Mouse (Mus musculus) midbrain, embryonic 12.5 days (tissue): ENCODE results near the gene Gdf15. TPM values are rescaled to one million over a fixed set of nuclear protein-coding genes. Genes with fewer than 3 reads are reported as not detected.

ENCODE experiments used
- ATAC-seq: fragments of 200-750 bp; cut with Nextera tagmentation; 2 replicates; pipeline ENCODE4 v1.8.0; 2017; ENCODE audit warnings: low read depth, moderate TSS enrichment, moderate library complexity; ENCODE audit not compliant: low FRiP score
- H3K27ac ChIP-seq: fragments of 300-500 bp; sonication (generic); replicated peaks from 2 replicates; pipeline ENCODE4 v1.5.1; 2016; ENCODE audit warnings: mild to moderate bottlenecking
- H3K27me3 ChIP-seq: fragments of 300-500 bp; sonication (generic); 2 replicates; pipeline ENCODE4 v1.6.1; 2016; ENCODE audit warnings: mild to moderate bottlenecking
- H3K36me3 ChIP-seq: fragments of 300-500 bp; sonication (generic); 2 replicates; pipeline ENCODE4 v1.6.1; 2016
- H3K4me1 ChIP-seq: fragments of 300-500 bp; sonication (generic); 2 replicates; pipeline ENCODE4 v1.6.1; 2016
- H3K4me2 ChIP-seq: fragments of 300-500 bp; sonication (generic); replicated peaks from 2 replicates; pipeline ENCODE4 v1.6.1; 2016; ENCODE audit warnings: mild to moderate bottlenecking, moderate library complexity
- H3K4me3 ChIP-seq: fragments of 300-500 bp; sonication (generic); 2 replicates; pipeline ENCODE4 v1.5.1; 2016; ENCODE audit warnings: mild to moderate bottlenecking
- H3K9ac ChIP-seq: fragments of 300-500 bp; sonication (generic); replicated peaks from 2 replicates; pipeline ENCODE4 v1.6.1; 2016; ENCODE audit warnings: mild to moderate bottlenecking, moderate library complexity
- H3K9me3 ChIP-seq: fragments of 300-500 bp; sonication (generic); 2 replicates; pipeline ENCODE4 v1.6.1; 2016; ENCODE audit warnings: mild to moderate bottlenecking
- WGBS: fragments of 180-500 bp; shearing (Covaris S2); methylation state at CpG from one replicate; pipeline ENCODE4 v1.1.7; 2016; 5-methylcytosine and 5-hydroxymethylcytosine counted together
- polyA plus RNA-seq: library from polyadenylated mRNA; unstranded; fragments of >200 nt; fragmentation: Nextera tagmentation; extraction: Ambion mirVana; gene quantifications from 2 replicates; pipeline ENCODE4 v1.2.1, GENCODE M21; 2016

Gene Gdf15
- polyA plus RNA-seq, 1 experiment from 2014 or later: not detected

GRCm38 (mm10) chr8:70671615-70672324, 39.5 kb upstream of the Gdf15 start:
- H3K27me3 ChIP-seq: no peaks in the 10 kb centered on the region
- no peaks in the 10 kb centered on the region for H3K9me3 ChIP-seq
- H3K27ac ChIP-seq: no peak overlapping the region; the same call in 1 of the 2 replicates
- ATAC-seq: no peak
- 68% methylated on average over 10 of the region's 10 CpGs for WGBS
- H3K4me3 ChIP-seq: no peak overlapping the region
- H3K4me2 ChIP-seq: no peak overlapping the region
- H3K9ac ChIP-seq: no peak overlapping the region
- H3K36me3 ChIP-seq: no peaks in the 10 kb centered on the region
- peaks cover 15% of the 10 kb centered on the region for H3K4me1 ChIP-seq

GRCm38 (mm10) chr8:70667071-70667470, 34.8 kb upstream of the Gdf15 start:
- 76% methylated on average over 5 of the region's 5 CpGs for WGBS
- Histone ChIP-seq H3K4me2 (no peak overlapping the region), H3K27me3 (no peaks in the 10 kb centered on the region), H3K36me3 (no peaks in the 10 kb centered on the region), H3K4me3 (no peak overlapping the region), H3K9ac (no peak overlapping the region), H3K27ac (no peak overlapping the region), H3K4me1 (no peaks in the 10 kb centered on the region), H3K9me3 (no peaks in the 10 kb centered on the region)
- ATAC-seq: no peak

- Histone ChIP-seq H3K4me3 (no peak overlapping the region), H3K27ac (no peak overlapping the region)
These were observed 33.3 kb upstream of the Gdf15 start for GRCm38 (mm10) chr8:70665599-70665998.

GRCm38 (mm10) chr8:70664631-70665030, 32.4 kb upstream of the Gdf15 start:
- Histone ChIP-seq H3K9me3 (no peaks in the 10 kb centered on the region), H3K9ac (no peak overlapping the region), H3K4me2 (no peak overlapping the region), H3K36me3 (no peaks in the 10 kb centered on the region), H3K4me3 (no peak overlapping the region), H3K27me3 (no peaks in the 10 kb centered on the region), H3K27ac (no peak overlapping the region), H3K4me1 (peaks cover 9% of the 10 kb centered on the region)
- ATAC-seq: no peak
- WGBS: 86% methylated on average over 3 of the region's 3 CpGs

More at GRCm38 (mm10) chr8:70665599-70665998, 33.3 kb upstream of the Gdf15 start:
- Histone ChIP-seq H3K4me2 (no peak overlapping the region), H3K36me3 (no peaks in the 10 kb centered on the region), H3K4me1 (0 out of 2 replicates have a peak, but pooled peaks cover under 1% of the 10 kb centered on the region), H3K9ac (no peak overlapping the region), H3K27me3 (no peaks in the 10 kb centered on the region), H3K9me3 (no peaks in the 10 kb centered on the region)
- no peak for ATAC-seq
- WGBS: 73% methylated on average over 2 of the region's 2 CpGs

- no peak for ATAC-seq
- Histone ChIP-seq H3K4me2 (no peak overlapping the region), H3K27me3 (no peaks in the 10 kb centered on the region), H3K9ac (no peak overlapping the region), H3K4me1 (peaks cover 14% of the 10 kb centered on the region), H3K36me3 (no peaks in the 10 kb centered on the region), H3K9me3 (no peaks in the 10 kb centered on the region), H3K27ac (peak overlapping the region; percentile 30; the same call in 1 of the 2 replicates), H3K4me3 (no peak overlapping the region)
- WGBS: 41% methylated on average over 4 of the region's 4 CpGs
These were observed 31.4 kb upstream of the Gdf15 start for GRCm38 (mm10) chr8:70663691-70664090.

GRCm38 (mm10) chr8:70660273-70660725, 28.0 kb upstream of the Gdf15 start, which contains the start of gene Pgpep1:
TSS of gene Pgpep1 (minus strand) at chr8:70660388.
- H3K27ac ChIP-seq: peak within 1 kb of the TSS; percentile 69
- peak; percentile 39 for ATAC-seq
- peak within 1 kb of the TSS; percentile 86 for H3K4me2 ChIP-seq
- H3K4me1 ChIP-seq: peaks cover 47% of the 10 kb centered on the region
- no peaks in the 10 kb centered on the region for H3K36me3 ChIP-seq
- no peaks in the 10 kb centered on the region for H3K9me3 ChIP-seq
- peak within 1 kb of the TSS; percentile 85 for H3K9ac ChIP-seq
- no peaks in the 10 kb centered on the region for H3K27me3 ChIP-seq
- 4% methylated on average over 14 of the region's 14 CpGs for WGBS
- peak within 1 kb of the TSS; percentile 76 for H3K4me3 ChIP-seq

- H3K4me1 ChIP-seq: peaks cover 53% of the 10 kb centered on the region
- ATAC-seq: peak; percentile 90
- no peaks in the 10 kb centered on the region for H3K9me3 ChIP-seq
- H3K27me3 ChIP-seq: no peaks in the 10 kb centered on the region
- H3K9ac ChIP-seq: peak overlapping the region; percentile 85
- peaks cover under 1% of the 10 kb centered on the region; the same call in 1 of the 2 replicates for H3K36me3 ChIP-seq
- 2% methylated on average over 43 of the region's 44 CpGs for WGBS
- peak overlapping the region; percentile 86 for H3K4me2 ChIP-seq
- peak overlapping the region; percentile 69 for H3K27ac ChIP-seq
- peak overlapping the region; percentile 76 for H3K4me3 ChIP-seq
These were observed 27.5 kb upstream of the Gdf15 start for GRCm38 (mm10) chr8:70659604-70660272.

- peaks cover 4% of the 10 kb centered on the region; the same call in 1 of the 2 replicates for H3K36me3 ChIP-seq
- no peaks in the 10 kb centered on the region for H3K27me3 ChIP-seq
- no peaks in the 10 kb centered on the region for H3K9me3 ChIP-seq
- 2% methylated on average over 31 of the region's 31 CpGs for WGBS
- H3K9ac ChIP-seq: peak overlapping the region; percentile 85
- H3K4me1 ChIP-seq: peaks cover 54% of the 10 kb centered on the region
- H3K27ac ChIP-seq: peak overlapping the region; percentile 69
- peak overlapping the region; percentile 86 for H3K4me2 ChIP-seq
- peak; percentile 0; the same call in 1 of the 2 replicates for ATAC-seq
- H3K4me3 ChIP-seq: peak overlapping the region; percentile 76
These were observed 26.8 kb upstream of the Gdf15 start for GRCm38 (mm10) chr8:70658897-70659603.

GRCm38 (mm10) chr8:70657739-70658138, 25.5 kb upstream of the Gdf15 start:
- peak overlapping the region; percentile 86 for H3K4me2 ChIP-seq
- H3K9me3 ChIP-seq: no peaks in the 10 kb centered on the region
- H3K27me3 ChIP-seq: no peaks in the 10 kb centered on the region
- no peak for ATAC-seq
- peak overlapping the region; percentile 96 for H3K27ac ChIP-seq
- peak overlapping the region; percentile 85 for H3K9ac ChIP-seq
- H3K4me1 ChIP-seq: peaks cover 61% of the 10 kb centered on the region
- H3K36me3 ChIP-seq: peaks cover 5% of the 10 kb centered on the region; the same call in 1 of the 2 replicates
- H3K4me3 ChIP-seq: peak overlapping the region; percentile 76
- 84% methylated on average over 2 of the region's 2 CpGs for WGBS

GRCm38 (mm10) chr8:70657214-70657613, 25.0 kb upstream of the Gdf15 start:
- Histone ChIP-seq H3K27ac (peak overlapping the region; percentile 96), H3K36me3 (peaks cover 11% of the 10 kb centered on the region), H3K9ac (0 out of 2 replicates have a peak overlapping the region, but pooled peaks have one; percentile 85), H3K4me1 (peaks cover 61% of the 10 kb centered on the region), H3K27me3 (no peaks in the 10 kb centered on the region), H3K9me3 (no peaks in the 10 kb centered on the region), H3K4me2 (peak overlapping the region; percentile 86), H3K4me3 (peak overlapping the region; percentile 76)
- ATAC-seq: no peak
- WGBS: 94% methylated on average over 3 of the region's 3 CpGs

GRCm38 (mm10) chr8:70656193-70656790, 24.0 kb upstream of the Gdf15 start:
- Histone ChIP-seq H3K9me3 (no peaks in the 10 kb centered on the region), H3K27me3 (no peaks in the 10 kb centered on the region), H3K4me3 (no peak overlapping the region), H3K4me1 (peaks cover 61% of the 10 kb centered on the region), H3K27ac (peak overlapping the region; percentile 96), H3K9ac (peak overlapping the region; percentile 28; the same call in 1 of the 2 replicates), H3K36me3 (peaks cover 20% of the 10 kb centered on the region), H3K4me2 (peak overlapping the region; percentile 30; the same call in 1 of the 2 replicates)
- peak; percentile 52 for ATAC-seq
- 20% methylated on average over 13 of the region's 13 CpGs for WGBS
